Mouse (Mus musculus): Measurements from ENCODE around the gene Cd300a. TPM values are rescaled to one million over a fixed set of nuclear protein-coding genes. Genes with fewer than 3 reads are reported as not detected.
A peak's percentile ranks its signal among the peaks of the same experiment; 100 is the strongest.

Gene Cd300a
- polyA plus RNA-seq, 1 experiment from 2014 or later = 1.5 TPM

DNA sequence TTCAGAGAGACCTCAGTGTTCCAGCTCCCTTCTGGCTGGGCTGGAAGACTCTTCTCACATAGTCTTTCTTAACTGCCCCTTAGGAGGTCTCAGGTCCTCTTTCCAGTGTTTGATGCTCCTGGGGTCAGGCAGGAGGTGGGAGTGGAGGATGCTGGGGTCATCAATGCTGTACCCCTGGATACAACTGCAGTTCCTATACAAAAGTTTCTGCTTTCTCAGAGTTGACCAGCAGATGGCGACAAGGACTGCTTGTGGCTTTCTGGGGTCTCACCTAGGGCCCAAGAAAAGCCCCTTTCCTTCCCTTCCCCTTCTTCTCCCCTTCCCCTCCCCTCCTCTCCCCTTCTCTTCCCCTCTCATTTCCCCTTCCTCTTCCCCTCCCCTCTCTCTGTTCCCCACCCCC lies 9.3 kb upstream of the Cd300a start:
- Histone ChIP-seq H3K9me3 (ENCODE audit: control insufficient read depth, low read length) (no peaks in the 10 kb centered on the region), H3K36me3 (ENCODE audit: control insufficient read depth, insufficient read depth, low read length) (no peaks in the 10 kb centered on the region), H3K27me3 (ENCODE audit: control insufficient read depth, insufficient read depth, low read length) (no peaks in the 10 kb centered on the region), H3K4me1 (replicated peaks; ENCODE audit: control insufficient read depth, insufficient read depth) (no peaks in the 10 kb centered on the region), H3K4me2 (replicated peaks; ENCODE audit: low read depth) (no peak overlapping the region), H3K4me3 (ENCODE audit: low read depth, low read length) (no peak overlapping the region), H3K9ac (ENCODE audit: low read length) (no peak overlapping the region), H3K27ac (replicated peaks) (no peak overlapping the region)
- WGBS = 0% methylated on average over 1 of the region's 1 CpGs
- DNase-seq (ENCODE audit: low spot score) (no peak), ATAC-seq (ENCODE audit: low FRiP score, low TSS enrichment) (no peak)
- no peak for TF ChIP-seq EP300 (optimal IDR thresholded peaks at IDR 0.05)
- peak; percentile 74 for TF ChIP-seq CTCF (IDR thresholded peaks at IDR 0.05; ENCODE audit: low read depth)

DNA sequence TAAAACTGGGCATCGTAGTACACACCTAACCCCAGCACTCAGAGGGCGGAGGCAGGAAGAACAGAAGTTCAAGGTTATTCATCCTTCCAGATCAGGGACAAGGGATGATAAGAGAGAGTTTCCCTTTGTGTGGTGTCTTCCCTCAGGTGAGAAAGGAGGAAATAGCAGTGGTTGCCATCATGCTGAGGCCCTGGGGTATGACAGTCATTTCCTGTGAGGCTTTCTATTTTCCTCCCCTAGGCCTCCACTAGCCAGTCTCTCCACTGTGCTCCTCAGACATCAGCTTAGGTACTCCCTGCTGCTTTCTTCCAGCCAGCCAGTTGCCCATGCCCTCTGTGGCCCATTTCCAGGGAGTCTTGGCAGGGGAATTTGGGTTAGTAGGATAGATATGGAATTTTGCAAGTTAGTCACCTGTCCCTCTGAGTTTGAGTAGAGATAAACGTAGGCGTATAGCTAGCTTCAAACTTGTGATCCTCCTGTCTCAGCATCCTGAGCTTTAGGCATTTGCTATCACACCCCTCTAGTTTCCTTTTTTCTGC lies 6.5 kb upstream of the Cd300a start:
- H3K36me3 ChIP-seq (ENCODE audit: control insufficient read depth, insufficient read depth, low read length) = no peaks in the 10 kb centered on the region
- no peak overlapping the region for H3K9ac ChIP-seq (ENCODE audit: low read length)
- H3K27ac ChIP-seq (replicated peaks) = no peak overlapping the region
- no peaks in the 10 kb centered on the region for H3K27me3 ChIP-seq (ENCODE audit: control insufficient read depth, insufficient read depth, low read length)
- TF ChIP-seq CTCF (IDR thresholded peaks at IDR 0.05; ENCODE audit: low read depth) (no peak), EP300 (optimal IDR thresholded peaks at IDR 0.05) (no peak)
- H3K4me2 ChIP-seq (replicated peaks; ENCODE audit: low read depth) = no peak overlapping the region
- no peaks in the 10 kb centered on the region for H3K4me1 ChIP-seq (replicated peaks; ENCODE audit: control insufficient read depth, insufficient read depth)
- ATAC-seq (ENCODE audit: low FRiP score, low TSS enrichment) (no peak), DNase-seq (ENCODE audit: low spot score) (no peak)
- 91% methylated on average over 4 of the region's 4 CpGs for WGBS
- no peak overlapping the region for H3K4me3 ChIP-seq (ENCODE audit: low read depth, low read length)
- H3K9me3 ChIP-seq (ENCODE audit: control insufficient read depth, low read length) = no peaks in the 10 kb centered on the region

DNA sequence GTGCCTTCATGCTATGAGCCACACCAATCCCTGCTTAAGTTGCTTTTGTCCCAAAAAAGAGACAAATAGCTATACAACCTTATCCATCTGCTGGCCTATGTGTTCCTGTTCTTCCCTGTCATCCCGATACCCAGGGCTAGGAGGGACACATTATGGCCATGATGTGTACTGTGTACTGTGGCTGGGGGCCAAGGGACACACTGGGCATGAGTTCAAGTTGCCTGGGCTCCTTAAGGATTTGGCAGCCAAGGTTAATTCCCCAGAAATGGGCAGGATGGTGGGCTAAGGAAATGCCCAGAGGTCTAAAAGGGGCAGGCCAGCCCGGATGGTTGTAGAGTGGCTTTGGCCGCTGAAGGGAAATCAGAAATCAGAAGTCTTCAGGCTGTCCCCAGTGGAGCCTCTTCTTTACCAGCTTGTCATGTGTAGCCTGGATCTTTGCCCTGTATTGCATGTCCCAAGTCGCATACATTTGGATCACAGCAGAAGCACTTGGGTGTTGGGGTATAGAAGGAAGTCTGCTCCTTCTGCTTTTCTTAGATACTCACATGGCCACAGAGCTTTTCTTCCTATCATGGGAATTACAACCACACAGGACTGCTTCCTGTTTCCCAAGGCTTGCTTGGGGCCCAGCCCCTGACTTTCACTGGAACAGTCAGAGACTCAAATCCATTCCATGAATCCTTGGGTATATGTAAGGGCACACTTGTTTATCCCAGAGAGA lies 5.3 kb upstream of the Cd300a start:
- H3K4me3 ChIP-seq (ENCODE audit: low read depth, low read length) = no peak overlapping the region
- 85% methylated on average over 4 of the region's 4 CpGs for WGBS

DNA sequence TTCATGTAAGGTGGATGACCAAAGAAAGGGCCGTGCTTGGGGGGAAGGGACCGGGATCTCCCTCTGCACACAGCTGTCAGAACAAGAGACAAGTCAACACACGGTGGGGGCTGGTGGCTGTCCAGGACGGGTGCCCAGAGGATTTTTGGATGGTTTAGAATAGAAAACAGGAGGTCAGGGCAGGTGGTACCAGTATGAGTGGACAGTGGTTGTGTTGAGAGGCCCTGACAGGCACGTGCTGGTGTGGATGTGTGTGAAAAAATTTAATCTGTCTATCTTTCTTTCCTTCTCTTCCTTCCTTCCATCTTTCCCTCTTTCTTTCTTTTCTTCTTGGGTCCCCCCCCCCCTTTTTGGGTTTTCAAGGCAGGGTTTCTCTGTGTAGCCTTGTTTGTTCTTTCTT lies 701 bp downstream of the Cd300a start:
- ATAC-seq (ENCODE audit: low FRiP score, low TSS enrichment) (no peak), DNase-seq (ENCODE audit: low spot score) (no peak)
- Histone ChIP-seq H3K36me3 (ENCODE audit: control insufficient read depth, insufficient read depth, low read length) (no peaks in the 10 kb centered on the region), H3K4me1 (replicated peaks; ENCODE audit: control insufficient read depth, insufficient read depth) (no peaks in the 10 kb centered on the region), H3K27me3 (ENCODE audit: control insufficient read depth, insufficient read depth, low read length) (no peaks in the 10 kb centered on the region), H3K9ac (ENCODE audit: low read length) (no peak overlapping the region), H3K4me2 (replicated peaks; ENCODE audit: low read depth) (no peak overlapping the region), H3K27ac (replicated peaks) (no peak overlapping the region), H3K4me3 (ENCODE audit: low read depth, low read length) (no peak overlapping the region), H3K9me3 (ENCODE audit: control insufficient read depth, low read length) (no peaks in the 10 kb centered on the region)
- TF ChIP-seq CTCF (IDR thresholded peaks at IDR 0.05; ENCODE audit: low read depth) (no peak), EP300 (optimal IDR thresholded peaks at IDR 0.05) (no peak)
- WGBS = 60% methylated on average over 5 of the region's 5 CpGs

More for the DNA sequence above, 5.3 kb upstream of the Cd300a start:
- DNase-seq (ENCODE audit: low spot score) = no peak
- no peaks in the 10 kb centered on the region for H3K9me3 ChIP-seq (ENCODE audit: control insufficient read depth, low read length)
- no peak overlapping the region for H3K9ac ChIP-seq (ENCODE audit: low read length)
- no peak for ATAC-seq (ENCODE audit: low FRiP score, low TSS enrichment)
- no peak for TF ChIP-seq EP300 (optimal IDR thresholded peaks at IDR 0.05)
- no peak for TF ChIP-seq CTCF (IDR thresholded peaks at IDR 0.05; ENCODE audit: low read depth)
- H3K4me2 ChIP-seq (replicated peaks; ENCODE audit: low read depth) = no peak overlapping the region
- no peaks in the 10 kb centered on the region for H3K36me3 ChIP-seq (ENCODE audit: control insufficient read depth, insufficient read depth, low read length)
- no peaks in the 10 kb centered on the region for H3K27me3 ChIP-seq (ENCODE audit: control insufficient read depth, insufficient read depth, low read length)
- H3K27ac ChIP-seq (replicated peaks) = no peak overlapping the region
- H3K4me1 ChIP-seq (replicated peaks; ENCODE audit: control insufficient read depth, insufficient read depth) = no peaks in the 10 kb centered on the region

GRCm38 (mm10) chr11:114896085-114896484 lies 6.2 kb downstream of the Cd300a start:
- H3K4me3 ChIP-seq (ENCODE audit: low read depth, low read length) = no peak overlapping the region
- H3K9me3 ChIP-seq (ENCODE audit: control insufficient read depth, low read length) = no peaks in the 10 kb centered on the region
- WGBS = 75% methylated on average over 3 of the region's 3 CpGs
- ATAC-seq (ENCODE audit: low FRiP score, low TSS enrichment) = no peak
- no peak overlapping the region for H3K27ac ChIP-seq (replicated peaks)
- no peak for TF ChIP-seq EP300 (optimal IDR thresholded peaks at IDR 0.05)
- no peak overlapping the region for H3K4me2 ChIP-seq (replicated peaks; ENCODE audit: low read depth)
- H3K4me1 ChIP-seq (replicated peaks; ENCODE audit: control insufficient read depth, insufficient read depth) = no peaks in the 10 kb centered on the region
- DNase-seq (ENCODE audit: low spot score) = no peak
- H3K9ac ChIP-seq (ENCODE audit: low read length) = no peak overlapping the region
- H3K36me3 ChIP-seq (ENCODE audit: control insufficient read depth, insufficient read depth, low read length) = no peaks in the 10 kb centered on the region
- H3K27me3 ChIP-seq (ENCODE audit: control insufficient read depth, insufficient read depth, low read length) = no peaks in the 10 kb centered on the region

DNA sequence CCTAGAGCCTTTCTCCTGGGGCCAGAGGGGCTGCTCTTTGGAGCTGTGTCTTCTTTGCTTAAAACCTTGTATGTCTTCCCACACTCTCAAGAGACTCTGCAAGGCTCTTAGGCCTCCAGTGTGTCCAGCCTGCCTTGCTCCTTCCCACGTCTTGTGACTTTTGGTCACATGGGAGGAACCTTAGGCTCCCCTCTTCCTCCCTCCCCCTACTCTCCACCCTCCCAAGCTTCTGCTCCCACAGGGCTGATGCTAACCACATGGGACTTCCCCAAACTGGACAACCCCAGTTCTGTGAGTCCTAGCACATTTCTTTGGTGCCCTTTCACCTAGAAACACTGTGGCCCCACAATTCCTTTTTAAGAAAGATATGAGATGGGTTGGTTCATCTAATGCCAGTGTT lies 8.2 kb downstream of the Cd300a start:
- WGBS = 30% methylated on average over 1 of the region's 1 CpGs
- TF ChIP-seq EP300 (optimal IDR thresholded peaks at IDR 0.05) = no peak
- no peak for TF ChIP-seq CTCF (IDR thresholded peaks at IDR 0.05; ENCODE audit: low read depth)

More for the DNA sequence above, 8.2 kb downstream of the Cd300a start:
- Histone ChIP-seq H3K4me1 (replicated peaks; ENCODE audit: control insufficient read depth, insufficient read depth) (no peaks in the 10 kb centered on the region), H3K9me3 (ENCODE audit: control insufficient read depth, low read length) (no peaks in the 10 kb centered on the region), H3K27ac (replicated peaks) (no peak overlapping the region), H3K4me3 (ENCODE audit: low read depth, low read length) (no peak overlapping the region), H3K9ac (ENCODE audit: low read length) (no peak overlapping the region), H3K4me2 (replicated peaks; ENCODE audit: low read depth) (no peak overlapping the region), H3K27me3 (ENCODE audit: control insufficient read depth, insufficient read depth, low read length) (no peaks in the 10 kb centered on the region), H3K36me3 (ENCODE audit: control insufficient read depth, insufficient read depth, low read length) (no peaks in the 10 kb centered on the region)
- ATAC-seq (ENCODE audit: low FRiP score, low TSS enrichment) = no peak
- no peak for DNase-seq (ENCODE audit: low spot score)
